Mouse (Mus musculus): ENCODE results near the gene Snrnp70.
"Not testable (repeated sequence)": the region's sequence is repeated elsewhere in the genome, so short reads cannot be mapped to it uniquely, and the experiment has no call there.

The Snrnp70 gene

GRCm38 (mm10) chr7:45366652-45367019 lies 28.9 kb downstream of the Snrnp70 start, which contains the start of gene Ppfia3:
Gene Ppfia3 (minus strand): TSS chr7:45367019.
- no peak for DNase-seq

- DNase-seq, result no peak
These were observed 29.5 kb downstream of the Snrnp70 start for GRCm38 (mm10) chr7:45365742-45366651.

GRCm38 (mm10) chr7:45363983-45364382 lies 31.6 kb downstream of the Snrnp70 start:
- DNase-seq, result no peak

- DNase-seq, result peak; percentile 77 to 79
These were observed 32.7 kb downstream of the Snrnp70 start for GRCm38 (mm10) chr7:45362801-45363200.

GRCm38 (mm10) chr7:45361243-45361804 lies 34.2 kb downstream of the Snrnp70 start:
- DNase-seq, result peak; percentile 92

GRCm38 (mm10) chr7:45360404-45361125 lies 35.0 kb downstream of the Snrnp70 start:
- peak; percentile 41 to 51 for DNase-seq

- not testable (repeated sequence) for DNase-seq
These were observed 36.5 kb downstream of the Snrnp70 start for GRCm38 (mm10) chr7:45359081-45359480.

- DNase-seq, result no peak
These were observed 39.5 kb downstream of the Snrnp70 start for GRCm38 (mm10) chr7:45356087-45356486.

GRCm38 (mm10) chr7:45355318-45356020 lies 40.1 kb downstream of the Snrnp70 start:
- no peak for DNase-seq

- no peak for DNase-seq
These were observed 42.5 kb downstream of the Snrnp70 start for GRCm38 (mm10) chr7:45353041-45353440.

- no peak for DNase-seq
These were observed 48.6 kb downstream of the Snrnp70 start for GRCm38 (mm10) chr7:45346905-45347304.

GRCm38 (mm10) chr7:45343543-45343942 lies 52.0 kb downstream of the Snrnp70 start:
- peak; percentile 44 to 55 for DNase-seq

GRCm38 (mm10) chr7:45342081-45342480 lies 53.5 kb downstream of the Snrnp70 start:
- no peak for DNase-seq

- DNase-seq, result peak; percentile 89 to 94
These were observed 54.2 kb downstream of the Snrnp70 start for GRCm38 (mm10) chr7:45341303-45341702.

- peak; percentile 26 to 36 for DNase-seq
These were observed 54.9 kb downstream of the Snrnp70 start for GRCm38 (mm10) chr7:45340669-45341068.

- no peak for DNase-seq
These were observed 55.5 kb downstream of the Snrnp70 start for GRCm38 (mm10) chr7:45340066-45340442.

- peak; percentile 65 to 66 for DNase-seq
These were observed 56.0 kb downstream of the Snrnp70 start for GRCm38 (mm10) chr7:45339410-45340065.

GRCm38 (mm10) chr7:45338161-45338911 lies 57.2 kb downstream of the Snrnp70 start:
- DNase-seq, result peak; percentile 56

- peak in 1 of 2 experiments; percentile 12 for DNase-seq
These were observed 58.1 kb downstream of the Snrnp70 start for GRCm38 (mm10) chr7:45337469-45337868.

- no peak for DNase-seq
These were observed 59.2 kb downstream of the Snrnp70 start for GRCm38 (mm10) chr7:45336319-45336718.

GRCm38 (mm10) chr7:45335056-45335455 lies 60.5 kb downstream of the Snrnp70 start, which contains the start of gene Hrc:
Gene Hrc (plus strand): TSS chr7:45335290.
- DNase-seq, result no peak
